Mouse (Mus musculus): ENCODE results near the gene S100a4. TPM values are rescaled to one million over a fixed set of nuclear protein-coding genes. Genes with fewer than 3 reads are reported as not detected.

S100a4 gene
- polyA plus RNA-seq, 1 experiment, result 1.8 TPM

- Histone ChIP-seq H3K4me3 (ENCODE audit: low read depth, low read length) (no peak overlapping the region), H3K27ac (ENCODE audit: insufficient read depth, low read depth, low read length) (no peak overlapping the region), H3K36me3 (ENCODE audit: control insufficient read depth, insufficient read depth, low read length) (no peaks in the 10 kb centered on the region), H3K4me1 (ENCODE audit: control insufficient read depth, insufficient read depth, insufficient read length, low read length) (no peaks in the 10 kb centered on the region), H3K27me3 (ENCODE audit: control insufficient read depth, insufficient read depth, low read length) (no peaks in the 10 kb centered on the region)
- WGBS, result 93% methylated on average over 2 of the region's 2 CpGs
- TF ChIP-seq CTCF (IDR thresholded peaks at IDR 0.05; ENCODE audit: extremely low read depth, insufficient read length, insufficient replicate concordance, low read depth, low read length), result no peak
- no peak for TF ChIP-seq POLR2A (IDR thresholded peaks at IDR 0.05; ENCODE audit: low read depth, low read length)
Measured at GRCm38 (mm10) chr3:90649832-90650231, 46.3 kb downstream of the S100a4 start.

- H3K4me3 ChIP-seq (ENCODE audit: low read depth, low read length), result no peak overlapping the region
- H3K27me3 ChIP-seq (ENCODE audit: control insufficient read depth, insufficient read depth, low read length), result no peaks in the 10 kb centered on the region
- 35% methylated on average over 5 of the region's 5 CpGs for WGBS
- no peaks in the 10 kb centered on the region for H3K36me3 ChIP-seq (ENCODE audit: control insufficient read depth, insufficient read depth, low read length)
- TF ChIP-seq CTCF (IDR thresholded peaks at IDR 0.05; ENCODE audit: extremely low read depth, insufficient read length, insufficient replicate concordance, low read depth, low read length) (peak; percentile 75; the same call in 1 of the 2 replicates), POLR2A (IDR thresholded peaks at IDR 0.05; ENCODE audit: low read depth, low read length) (no peak)
- no peaks in the 10 kb centered on the region for H3K4me1 ChIP-seq (ENCODE audit: control insufficient read depth, insufficient read depth, insufficient read length, low read length)
- H3K27ac ChIP-seq (ENCODE audit: insufficient read depth, low read depth, low read length), result no peak overlapping the region
Measured at GRCm38 (mm10) chr3:90652878-90653508, 49.4 kb downstream of the S100a4 start.

GRCm38 (mm10) chr3:90653717-90654116 is 50.1 kb downstream of the S100a4 start, which contains the start of gene S100a7a:
Gene S100a7a, plus strand, starts transcription at chr3:90654017.
- TF ChIP-seq POLR2A (IDR thresholded peaks at IDR 0.05; ENCODE audit: low read depth, low read length), result no peak
- no peak for TF ChIP-seq CTCF (IDR thresholded peaks at IDR 0.05; ENCODE audit: extremely low read depth, insufficient read length, insufficient replicate concordance, low read depth, low read length)
- Histone ChIP-seq H3K27ac (ENCODE audit: insufficient read depth, low read depth, low read length) (no peak within 1 kb of the TSS), H3K4me1 (ENCODE audit: control insufficient read depth, insufficient read depth, insufficient read length, low read length) (no peaks in the 10 kb centered on the region), H3K4me3 (ENCODE audit: low read depth, low read length) (no peak within 1 kb of the TSS), H3K27me3 (ENCODE audit: control insufficient read depth, insufficient read depth, low read length) (no peaks in the 10 kb centered on the region), H3K36me3 (ENCODE audit: control insufficient read depth, insufficient read depth, low read length) (no peaks in the 10 kb centered on the region)

Other genes starting within 250 kb of the S100a4 start
- gene Slc27a3, start 213.8 kb upstream of the S100a4 start, polyA plus RNA-seq (2012; rRNA removed), result 3.7 and 5.9 TPM in 2 replicates
- gene Ints3, start 170.1 kb upstream of the S100a4 start, polyA plus RNA-seq (2012; rRNA removed), result 13.6 and 22.4 TPM in 2 replicates
- 5.1 and 5.9 TPM in 2 replicates for gene Npr1, start 137.9 kb upstream of the S100a4 start, polyA plus RNA-seq (2012; rRNA removed)
- 4.3 and 5.9 TPM in 2 replicates for gene Ilf2, start 127.6 kb upstream of the S100a4 start, polyA plus RNA-seq (2012; rRNA removed)
- 3.4 and 7.1 TPM in 2 replicates for gene Snapin, start 112.7 kb upstream of the S100a4 start, polyA plus RNA-seq (2012; rRNA removed)
- 14.3 and 22.3 TPM in 2 replicates for gene Chtop, start 94.3 kb upstream of the S100a4 start, polyA plus RNA-seq (2012; rRNA removed)
- gene S100a1, start 89.4 kb upstream of the S100a4 start, polyA plus RNA-seq (2012; rRNA removed), result 20.2 and 26.8 TPM in 2 replicates
- gene S100a13, start 89.3 kb upstream of the S100a4 start, polyA plus RNA-seq (2012; rRNA removed), result 8.5 and 9.7 TPM in 2 replicates
- 1.3 and 2.8 TPM in 2 replicates for gene S100a14, start 76.9 kb upstream of the S100a4 start, polyA plus RNA-seq (2012; rRNA removed)
- gene S100a16, start 66.5 kb upstream of the S100a4 start, polyA plus RNA-seq (2012; rRNA removed), result 44.9 and 65.1 TPM in 2 replicates
- not detected in 2 replicates for gene S100a3, start 43.2 kb upstream of the S100a4 start, polyA plus RNA-seq (2012; rRNA removed)
- gene S100a2, start 13.5 kb upstream of the S100a4 start, polyA plus RNA-seq (2012; rRNA removed), result not detected in 2 replicates
- gene Gm42674, start 1.9 kb upstream of the S100a4 start, polyA plus RNA-seq (2012; rRNA removed), result not detected in 2 replicates
- gene S100a5, start 4.8 kb downstream of the S100a4 start, polyA plus RNA-seq (2012; rRNA removed), result not detected in 2 replicates
- 234 and 369 TPM in 2 replicates for gene S100a6, start 9.1 kb downstream of the S100a4 start, polyA plus RNA-seq (2012; rRNA removed)
- gene S100a7a, start 50.2 kb downstream of the S100a4 start, polyA plus RNA-seq (2012; rRNA removed), result 0.11 TPM in 1 of 2 replicates, not detected in the other
- gene S100a8, start 65.2 kb downstream of the S100a4 start, polyA plus RNA-seq (2012; rRNA removed), result 0.29 TPM in 1 of 2 replicates, not detected in the other
- 0.44 TPM in 1 of 2 replicates, not detected in the other for gene S100a9, start 92.0 kb downstream of the S100a4 start, polyA plus RNA-seq (2012; rRNA removed)
- gene Pglyrp4, start 123.1 kb downstream of the S100a4 start, polyA plus RNA-seq (2012; rRNA removed), result not detected in 2 replicates
- gene Gm5849, start 174.1 kb downstream of the S100a4 start, polyA plus RNA-seq (2012; rRNA removed), result not detected in 2 replicates

Measured in small intestine, adult 2 months (tissue).